Mouse (Mus musculus): ENCODE measurements around the gene B230217C12Rik.

Gene B230217C12Rik

DNA sequence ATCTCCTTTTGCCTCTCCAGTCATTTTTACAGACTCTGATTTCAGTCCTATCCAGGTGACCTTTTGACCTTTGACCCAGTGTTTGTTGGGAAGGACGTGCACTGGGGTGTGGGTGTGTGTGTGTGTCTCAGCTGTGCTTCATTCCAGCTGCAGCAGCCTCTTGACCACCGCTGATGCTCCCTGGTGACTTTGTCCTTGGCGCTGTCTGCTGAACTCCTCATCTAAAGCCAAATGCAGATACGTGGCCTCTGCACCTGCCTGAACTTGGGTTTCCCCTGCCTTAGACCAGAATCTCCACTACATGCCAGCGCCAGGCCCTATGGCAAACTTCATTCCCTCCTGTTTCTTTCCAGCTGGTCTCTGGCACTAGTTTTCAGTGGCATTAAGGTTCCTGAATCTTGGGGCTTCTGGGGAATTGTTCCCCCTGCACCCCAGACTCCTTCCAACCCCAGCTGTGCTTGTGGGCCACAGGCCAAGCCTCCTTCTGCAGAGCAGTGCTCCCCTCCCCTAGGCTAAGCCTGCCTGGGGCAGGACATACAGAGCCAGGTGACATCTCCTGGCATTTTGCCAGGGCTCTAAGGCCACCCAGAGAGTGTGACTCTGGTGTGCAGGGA is 31.9 kb upstream of the B230217C12Rik start:
- in situ Hi-C loops (cut with MseI, MboI) = no loop called here

DNA sequence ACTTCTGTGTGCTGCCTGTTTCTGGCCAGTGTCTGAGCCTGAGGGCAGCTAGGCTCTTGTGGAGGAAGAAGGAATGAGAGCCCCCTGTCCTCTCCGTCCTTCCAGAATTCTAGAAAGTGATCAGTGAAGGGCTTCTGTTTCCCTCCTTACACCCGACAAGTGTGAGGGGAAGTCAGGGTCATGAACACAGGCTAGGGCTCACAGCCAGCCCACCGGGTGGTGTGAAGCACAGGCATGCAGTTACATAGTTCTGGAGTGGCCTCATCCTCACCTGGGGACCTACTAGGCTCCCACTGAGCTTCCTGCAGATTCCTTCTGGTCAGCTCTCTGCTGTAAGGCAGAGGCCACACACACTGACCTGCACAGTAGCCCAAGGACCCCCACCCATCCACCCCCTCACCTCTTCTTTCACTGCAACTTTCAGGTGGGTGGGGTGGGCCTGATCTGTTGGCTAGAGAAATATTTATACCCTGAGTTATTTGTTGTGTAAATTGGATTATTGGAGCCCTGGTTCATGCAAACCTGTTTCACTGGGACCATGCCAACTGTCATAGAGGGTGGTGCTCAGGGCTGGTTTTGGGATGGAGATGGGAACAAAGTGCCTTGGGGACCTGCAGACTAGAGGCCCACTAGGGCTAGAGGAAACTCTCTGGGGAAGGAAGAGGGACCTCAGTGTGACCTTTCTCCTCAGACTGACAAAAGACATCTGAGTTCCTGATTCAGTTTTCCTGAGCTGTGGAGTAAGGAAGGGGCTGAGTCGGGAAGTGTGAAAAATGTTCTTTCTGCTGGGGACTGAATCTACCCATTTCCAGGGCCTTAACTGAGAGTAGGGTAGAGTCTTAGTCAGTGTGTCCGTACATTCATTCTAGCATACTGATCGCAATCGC is 31.1 kb upstream of the B230217C12Rik start:
- in situ Hi-C loops (cut with MseI, MboI) = no loop called here

DNA sequence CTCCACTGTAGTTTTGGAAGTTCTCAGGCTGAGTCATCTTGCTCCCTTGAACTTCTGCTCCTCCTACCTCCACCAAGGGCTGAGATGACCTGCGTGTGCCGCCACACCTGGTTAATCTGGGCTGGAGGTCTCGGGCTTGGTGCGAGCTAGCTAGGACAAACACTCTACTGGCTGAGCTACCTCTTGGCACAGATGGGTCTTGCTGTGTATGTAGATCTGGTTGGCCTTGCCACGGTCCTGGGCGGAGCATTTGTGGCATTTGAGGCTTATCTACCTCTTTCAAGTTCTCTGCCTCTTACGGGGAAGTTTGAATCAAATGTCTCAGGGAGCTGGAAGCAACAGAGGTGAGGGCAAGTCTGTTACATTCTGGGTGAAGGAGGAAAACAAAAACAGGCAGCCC is 30.2 kb upstream of the B230217C12Rik start:
- in situ Hi-C loops (cut with MseI, MboI) = no loop called here

DNA sequence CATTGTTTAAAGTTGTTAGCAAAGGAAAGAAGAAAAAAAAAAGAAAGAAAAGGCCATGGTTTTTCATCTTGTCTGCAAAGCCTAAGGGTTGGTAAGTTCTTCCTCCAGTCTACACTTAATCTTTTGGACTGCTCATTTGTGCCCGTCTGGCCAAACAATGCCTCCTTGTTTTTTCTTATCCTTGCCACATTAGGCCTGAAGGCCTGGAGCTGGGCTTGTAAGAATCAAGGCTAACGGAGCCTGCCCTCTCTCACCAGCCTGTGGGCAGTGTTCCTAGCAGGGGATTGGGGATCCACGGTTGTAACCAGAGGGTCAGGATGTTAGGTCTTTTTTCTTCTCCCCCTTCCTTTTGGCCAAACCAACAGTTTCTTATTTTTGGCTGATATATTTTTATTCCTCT is 29.6 kb upstream of the B230217C12Rik start:
- in situ Hi-C loops (cut with MseI, MboI) = no loop called here

DNA sequence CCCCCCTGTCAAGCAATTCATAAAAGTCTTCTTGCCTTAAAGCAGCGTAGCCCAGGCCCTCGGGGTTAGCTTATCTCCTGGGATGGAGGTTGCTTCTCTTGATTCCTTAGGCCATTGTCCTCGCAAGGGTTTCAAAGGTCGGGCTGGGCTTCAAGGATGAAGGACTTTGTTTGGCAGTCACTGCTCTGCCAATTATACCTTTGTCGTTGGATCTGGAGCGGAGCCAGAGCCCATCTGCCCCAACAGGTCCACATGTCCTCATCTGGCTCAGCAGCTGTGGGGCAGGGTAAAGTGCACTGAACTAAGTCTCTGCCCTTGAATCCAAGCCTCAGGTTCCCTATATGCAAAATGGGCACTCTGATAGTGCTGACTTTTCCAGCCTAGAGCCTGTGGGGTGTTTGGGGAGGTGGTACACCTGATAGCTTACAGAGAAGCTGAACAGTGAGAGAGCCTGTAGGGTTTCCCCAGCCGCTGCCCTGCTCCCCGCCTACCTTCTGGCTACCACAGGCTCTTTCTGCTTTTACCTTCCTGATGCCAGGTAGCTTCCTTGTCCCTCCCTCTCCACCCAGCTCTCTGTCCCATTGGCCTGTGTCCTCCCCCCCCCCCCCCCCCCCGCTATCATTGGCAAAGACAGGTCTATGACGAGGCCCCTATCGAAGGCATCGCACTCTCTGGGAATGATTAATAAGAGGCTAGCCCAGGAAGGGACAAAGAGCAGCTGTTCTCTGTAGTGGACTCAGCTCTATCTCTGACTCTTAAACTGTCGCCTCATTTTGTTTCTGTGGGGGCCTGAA is 28.8 kb upstream of the B230217C12Rik start:
- in situ Hi-C loops (cut with MseI, MboI) = no loop called here

DNA sequence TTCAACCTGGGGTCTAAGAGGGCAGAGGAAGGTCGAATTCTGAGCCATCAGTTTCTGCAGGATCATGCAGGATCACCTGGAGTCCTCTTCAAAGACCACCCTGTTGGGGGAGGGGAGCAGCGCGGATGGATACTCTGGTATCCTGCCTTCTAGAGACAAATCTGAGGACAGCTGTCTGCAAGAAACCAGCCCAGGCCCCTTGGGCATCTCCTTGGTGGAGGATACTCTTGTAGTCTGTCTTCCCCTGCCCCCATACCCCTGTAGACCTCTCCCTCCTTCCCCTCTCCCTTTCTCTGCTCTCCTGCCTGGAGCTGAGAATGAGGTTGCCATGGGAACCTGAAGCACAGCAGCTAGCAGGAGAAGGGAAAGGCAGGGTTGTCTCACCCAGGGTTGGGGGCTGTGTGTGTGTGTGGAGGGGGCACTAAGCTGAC is 28.1 kb upstream of the B230217C12Rik start:
- in situ Hi-C loops (cut with MseI, MboI) = no loop called here

DNA sequence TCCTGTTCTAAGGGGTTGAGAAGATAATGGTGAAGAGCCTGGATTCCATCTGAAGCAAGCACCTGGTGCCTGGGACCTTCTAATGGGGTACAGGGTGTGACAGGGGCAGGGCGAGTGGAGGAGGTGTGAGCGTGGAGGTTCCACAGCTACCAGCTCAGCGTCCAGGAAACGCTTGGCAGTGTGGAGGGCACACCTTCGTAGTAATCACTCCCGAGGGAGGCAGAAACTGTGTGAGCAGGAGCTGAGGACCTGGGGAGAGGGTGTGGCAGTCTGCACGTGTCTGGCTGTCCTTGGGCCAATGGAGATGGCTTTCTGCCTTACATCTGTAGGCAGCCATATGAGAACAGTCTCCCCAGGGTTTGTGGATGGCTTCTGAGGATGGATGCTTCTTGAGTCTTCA is 27.5 kb upstream of the B230217C12Rik start:
- in situ Hi-C loops (cut with MseI, MboI) = no loop called here

DNA sequence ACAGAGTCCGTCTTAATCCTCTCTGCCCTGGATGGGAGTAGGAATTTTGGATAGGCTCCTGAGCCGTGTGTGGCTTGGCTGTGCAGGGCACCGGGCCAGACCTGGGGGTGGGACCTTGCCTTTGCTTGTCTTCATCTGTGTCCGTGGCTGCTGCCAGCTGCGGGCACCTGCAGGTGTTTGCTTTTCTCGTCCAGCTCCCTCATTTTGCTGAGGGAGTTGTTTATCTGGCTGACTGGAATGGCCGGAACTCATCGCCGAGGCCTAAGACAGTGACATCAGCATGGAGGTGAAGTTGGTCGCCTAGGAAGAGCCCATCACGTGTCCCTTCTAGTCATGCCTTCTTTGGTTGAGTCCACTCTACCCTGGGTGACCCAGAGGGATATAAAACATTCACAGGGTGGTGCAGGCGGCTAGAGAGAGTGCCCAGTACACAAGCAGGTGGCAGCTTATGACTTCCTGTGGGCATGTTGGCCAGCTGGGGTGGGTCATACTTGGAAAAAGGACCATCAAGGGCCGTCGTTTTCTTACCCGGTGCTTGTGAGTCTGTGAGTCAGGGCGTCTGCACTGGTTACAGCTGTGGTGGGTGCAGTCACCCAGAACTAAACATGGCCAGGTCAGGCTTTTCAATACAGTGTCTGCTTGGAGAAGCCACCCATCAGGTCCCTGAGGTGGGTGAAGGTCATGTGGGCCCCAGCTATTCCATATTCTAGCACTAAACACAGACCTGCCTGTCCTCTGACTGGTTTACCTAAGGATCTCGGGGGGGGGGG is 26.6 kb upstream of the B230217C12Rik start:
- in situ Hi-C loops (cut with MseI, MboI) = no loop called here

DNA sequence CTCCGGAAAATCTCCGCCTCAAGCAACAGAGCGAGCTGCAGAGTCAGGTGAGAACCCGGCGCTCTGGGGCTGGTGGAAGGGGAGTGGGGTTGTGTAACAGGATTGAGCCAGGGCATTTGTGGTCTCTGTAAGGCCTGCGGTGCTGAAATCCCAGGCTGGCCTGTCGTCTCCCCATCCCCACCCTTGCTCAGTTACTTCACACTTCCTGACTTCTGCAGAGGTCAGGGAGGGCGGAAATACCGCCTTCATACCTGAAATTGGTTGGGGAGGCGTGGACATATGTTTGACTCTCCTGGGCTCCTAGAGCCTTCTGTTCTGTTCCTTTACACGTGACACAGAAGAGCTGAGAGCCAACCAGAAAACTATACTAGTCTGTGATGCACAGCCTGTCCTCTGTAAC is 24.8 kb upstream of the B230217C12Rik start:
- in situ Hi-C loops (cut with MseI, MboI) = no loop called here

DNA sequence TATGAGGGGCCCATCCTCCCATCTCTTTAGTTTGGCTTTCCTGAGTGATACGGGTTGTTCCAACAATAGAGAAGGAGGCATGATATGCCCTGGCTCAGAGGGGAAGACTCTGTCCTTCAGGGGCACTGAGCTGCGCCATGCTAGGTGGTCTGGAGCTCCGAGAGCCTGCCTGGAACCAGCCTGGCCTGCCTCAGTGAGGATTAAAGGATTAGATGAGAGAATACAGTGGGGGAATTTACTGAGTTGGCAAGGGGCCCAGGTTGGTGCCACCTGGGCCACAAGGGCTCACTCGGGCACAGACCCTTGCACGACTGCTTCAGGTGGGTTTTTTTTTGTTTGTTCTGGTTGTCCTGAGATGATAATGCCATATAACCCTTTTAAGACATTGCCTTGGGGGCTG is 24.4 kb upstream of the B230217C12Rik start:
- in situ Hi-C loops (cut with MseI, MboI) = no loop called here

DNA sequence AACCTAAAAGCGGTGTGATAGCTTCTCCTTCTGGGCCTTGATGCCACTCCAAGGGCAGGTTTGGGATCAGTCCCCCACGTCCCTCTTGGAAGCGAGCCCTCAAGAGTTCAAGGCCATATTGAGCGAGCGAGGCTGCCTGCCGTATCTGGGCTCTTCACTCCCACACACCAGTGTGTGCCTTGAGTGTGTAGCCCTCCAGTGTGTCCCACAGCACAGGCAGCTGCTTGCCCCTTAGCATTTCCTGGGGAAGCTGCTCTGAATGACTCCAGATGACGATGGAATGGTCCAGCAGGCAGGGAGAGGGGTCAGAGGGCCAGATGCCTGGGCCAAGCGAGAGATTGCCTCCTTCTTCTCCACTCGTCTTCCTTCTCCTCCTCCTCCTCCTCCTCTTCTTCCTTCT is 23.7 kb upstream of the B230217C12Rik start:
- in situ Hi-C loops (cut with MseI, MboI) = no loop called here

DNA sequence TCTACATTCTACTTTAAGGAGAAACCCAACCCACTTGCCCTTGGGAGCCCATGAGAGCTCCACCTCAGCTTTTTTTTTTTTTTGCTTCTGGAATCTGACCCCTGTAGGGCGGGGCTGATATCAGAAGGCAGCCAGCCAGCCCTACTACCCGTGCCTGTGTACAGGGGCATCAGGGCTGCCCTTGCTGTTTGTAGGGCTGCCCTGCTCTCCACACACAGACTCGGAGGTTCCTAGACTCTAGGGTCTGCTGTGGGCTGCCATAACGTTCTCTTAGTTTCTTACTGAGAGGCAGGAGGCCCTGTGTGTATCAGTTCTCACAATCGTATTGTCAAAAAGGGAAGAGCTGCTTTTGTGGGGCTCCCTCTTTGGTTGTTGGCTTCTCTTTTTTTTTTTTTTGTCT is 23.2 kb upstream of the B230217C12Rik start:
- in situ Hi-C loops (cut with MseI, MboI) = no loop called here

DNA sequence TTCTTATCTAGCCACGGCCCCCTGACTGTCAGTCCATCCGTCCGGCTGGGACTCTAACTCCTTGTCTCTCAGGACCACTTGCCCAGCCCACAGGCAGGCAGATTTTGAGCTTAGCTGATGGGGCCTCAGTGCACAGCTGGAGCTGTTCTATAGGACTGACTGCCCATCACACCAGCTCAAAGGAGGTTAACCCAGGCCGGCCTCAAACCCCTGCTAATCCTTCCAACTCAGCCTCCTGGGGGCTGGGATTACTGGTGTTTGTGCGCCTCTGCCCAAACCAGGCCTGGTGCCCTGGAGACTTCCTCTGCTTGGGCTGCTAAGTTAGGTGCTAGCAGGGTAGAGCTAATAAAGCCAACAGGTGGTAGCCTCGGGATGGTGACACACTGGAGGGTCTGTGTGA is 22.6 kb upstream of the B230217C12Rik start:
- in situ Hi-C loops (cut with MseI, MboI) = no loop called here

DNA sequence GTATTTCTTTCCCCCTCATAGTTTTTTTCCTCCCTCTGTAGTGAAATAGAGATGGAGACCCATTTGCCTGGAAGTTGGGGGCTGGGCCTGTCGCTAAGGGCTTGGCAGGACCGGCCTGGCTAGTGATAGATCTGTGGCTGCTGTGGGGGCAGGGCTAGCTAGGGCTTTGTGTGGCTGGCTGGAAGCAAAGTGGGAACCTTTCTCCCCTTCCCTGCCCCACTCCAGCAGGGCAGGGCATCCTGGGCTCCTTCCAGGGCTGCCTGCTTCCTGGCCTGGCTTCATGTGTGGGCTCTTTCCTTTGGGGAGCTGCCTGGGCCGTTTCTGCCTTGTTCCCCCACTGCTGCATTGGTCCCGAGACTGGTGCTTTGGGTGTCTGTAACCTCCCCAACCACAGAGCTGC is 22.0 kb upstream of the B230217C12Rik start:
- in situ Hi-C loops (cut with MseI, MboI) = no loop called here

DNA sequence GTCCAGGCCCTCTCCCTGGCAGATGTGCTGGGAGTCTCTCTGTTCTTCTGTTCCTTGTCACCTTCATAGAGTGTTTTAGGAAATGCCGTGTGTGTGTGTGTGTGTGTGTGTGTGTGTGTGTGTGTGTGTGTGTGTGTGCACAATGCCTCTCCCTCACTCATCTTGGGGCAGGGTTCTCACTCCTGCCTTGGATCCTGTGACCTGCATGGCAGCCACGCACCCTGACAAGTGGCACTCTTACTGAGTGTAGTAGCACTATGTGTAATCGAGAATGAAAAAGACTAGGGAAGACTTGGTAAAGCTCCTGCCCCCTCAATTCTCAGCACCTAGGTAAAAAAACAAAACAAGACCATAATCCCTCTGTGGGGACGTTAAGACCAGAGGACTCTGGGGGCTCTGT is 21.5 kb upstream of the B230217C12Rik start:
- in situ Hi-C loops (cut with MseI, MboI) = no loop called here

DNA sequence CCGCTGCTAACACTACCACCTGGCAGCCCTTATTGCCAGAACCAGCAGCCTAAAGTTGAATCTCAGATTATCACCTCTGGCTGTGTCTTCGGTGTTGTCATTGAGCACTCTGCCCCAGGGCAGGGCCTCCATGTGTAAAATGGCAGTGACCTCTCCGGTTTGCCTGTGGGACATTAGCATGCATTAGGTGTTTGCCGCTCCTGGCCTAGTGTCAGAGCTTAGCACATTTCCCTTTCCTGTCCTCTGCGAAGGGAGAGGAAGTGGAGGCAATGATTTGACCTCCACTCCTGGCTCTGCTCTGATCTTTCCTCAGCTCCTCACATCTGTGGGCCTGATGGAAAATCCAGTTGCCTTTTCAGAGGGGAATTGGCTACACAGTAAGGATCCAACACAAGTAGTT is 20.7 kb upstream of the B230217C12Rik start:
- in situ Hi-C loops (cut with MseI, MboI) = no loop called here

DNA sequence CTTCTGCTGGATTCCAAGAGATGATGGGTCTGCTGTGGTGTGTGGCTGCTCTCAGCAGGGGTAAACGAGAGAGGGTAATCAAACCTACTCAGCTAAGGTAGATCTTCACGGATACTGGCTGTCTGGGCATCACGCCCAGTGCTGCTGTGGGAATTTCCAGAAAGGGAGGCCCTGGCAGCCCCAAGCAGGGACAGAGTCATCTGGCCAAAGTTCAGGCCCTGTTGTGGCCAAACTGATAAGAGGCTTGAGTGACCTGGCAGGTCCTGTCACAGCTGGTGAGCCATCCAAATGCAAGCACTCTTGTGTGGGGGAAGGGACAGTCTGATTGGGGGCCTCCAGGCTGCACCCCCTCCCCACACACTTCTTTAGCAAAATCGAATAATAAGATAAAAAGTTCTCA is 19.7 kb upstream of the B230217C12Rik start:
- in situ Hi-C loops (cut with MseI, MboI) = no loop called here

DNA sequence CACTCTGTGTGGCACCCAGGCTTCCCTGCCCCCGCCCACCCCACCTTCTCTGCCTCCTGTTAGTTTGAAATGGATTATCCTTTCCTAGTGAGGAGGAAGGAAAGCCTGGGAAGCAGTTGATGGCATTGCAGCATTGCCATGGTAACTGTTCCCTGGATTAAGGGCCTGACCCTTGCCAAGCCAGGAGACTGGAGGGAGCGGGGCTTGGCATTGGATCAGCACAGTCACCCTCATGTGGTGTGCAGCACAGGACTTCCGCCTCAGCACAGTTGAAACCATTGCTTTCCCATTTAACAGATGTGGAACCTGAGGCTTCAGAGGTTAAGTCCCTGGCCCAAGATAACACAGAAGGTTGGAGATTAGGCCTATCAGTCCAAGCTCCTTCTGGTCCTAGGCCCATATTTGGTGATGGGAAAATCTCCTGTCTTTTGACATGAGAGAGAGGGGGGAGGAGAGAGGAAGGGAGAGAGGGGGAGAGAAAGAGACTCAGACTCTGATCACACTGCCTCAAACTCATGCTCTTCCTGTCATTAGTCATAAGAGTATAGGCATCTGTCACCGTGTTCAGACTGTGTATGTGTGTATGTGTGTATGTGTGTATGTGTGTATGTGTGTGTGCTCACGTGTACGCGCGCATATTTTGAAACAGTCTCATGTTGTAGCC is 19.0 kb upstream of the B230217C12Rik start:
- in situ Hi-C loops (cut with MseI, MboI) = no loop called here

DNA sequence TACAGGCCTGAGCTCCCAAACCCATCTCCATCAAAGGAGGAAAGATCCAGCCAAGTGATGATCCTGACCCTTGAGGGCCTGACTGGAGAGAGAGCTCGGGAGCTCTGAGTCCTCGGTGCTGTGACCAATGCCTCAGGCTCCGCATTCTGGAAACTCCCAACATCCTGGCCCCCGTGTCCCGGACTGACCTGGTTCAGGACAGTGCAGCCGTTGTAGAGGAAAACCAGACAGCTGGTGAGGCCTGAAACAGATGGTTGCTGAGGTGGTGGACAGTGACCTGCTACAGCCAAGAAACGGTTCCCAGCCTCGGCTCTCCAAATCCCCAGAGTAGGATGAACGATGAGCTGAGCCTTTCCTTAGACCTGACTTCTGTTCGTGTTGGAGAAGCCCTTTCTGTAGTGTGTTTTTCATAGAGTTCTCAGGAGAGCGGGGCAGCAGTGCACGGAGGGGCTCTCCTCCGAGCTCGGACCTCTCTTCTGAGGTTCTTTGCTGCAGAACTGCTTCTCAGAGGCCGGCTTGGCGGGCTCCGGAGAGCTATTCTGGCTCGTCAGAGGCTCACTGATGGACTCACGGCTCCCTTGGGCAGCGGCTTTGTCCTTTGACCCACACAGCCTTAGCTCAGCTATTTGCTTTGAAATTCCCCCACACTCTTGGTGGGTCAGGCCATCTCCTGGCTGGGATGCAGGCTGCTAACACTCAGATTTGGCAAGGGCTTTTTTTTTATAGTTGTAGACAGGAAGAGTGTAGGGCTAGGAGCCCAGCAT is 17.6 kb upstream of the B230217C12Rik start:
- in situ Hi-C loops (cut with MseI, MboI) = no loop called here

DNA sequence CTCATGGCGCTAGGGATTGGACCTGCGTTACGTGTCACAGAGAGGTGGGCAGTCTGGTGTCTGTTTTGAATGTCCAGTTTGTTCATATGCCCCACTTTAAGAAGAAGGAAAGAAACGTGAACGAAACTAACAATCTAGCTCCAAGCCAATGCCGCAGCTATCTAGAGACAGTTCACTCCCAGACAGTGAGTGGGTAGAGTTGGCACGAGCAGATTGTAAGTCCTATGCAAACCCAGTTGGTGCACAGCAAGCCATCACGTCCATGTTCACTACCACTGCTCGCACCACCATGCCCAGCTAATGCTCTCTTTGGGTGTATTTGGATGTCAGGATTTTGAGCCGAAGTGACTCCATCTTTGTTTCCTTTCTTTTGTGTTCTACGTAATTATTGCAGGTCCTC is 16.4 kb upstream of the B230217C12Rik start:
- in situ Hi-C loops (cut with MseI, MboI) = no loop called here
